Mouse (Mus musculus) kidney, adult 8-10 months (tissue): ENCODE results near the gene Cxcl16.
"Not testable (repeated sequence)": the region's sequence is repeated elsewhere in the genome, so short reads cannot be mapped to it uniquely, and the experiment has no call there.

Experiments
- DNase-seq, 2 experiments: peaks; one replicate each; pipeline ENCODE4 v3.0.0; 2022

The Cxcl16 gene

GRCm38 (mm10) chr11:70451797-70452498 is 7.8 kb downstream of the Cxcl16 start, which contains the start of gene Med11:
Gene Med11, plus strand, starts transcription at chr11:70451919.
- peak; percentile 98 for DNase-seq

- no peak for DNase-seq
Measured at GRCm38 (mm10) chr11:70450926-70451325, 8.9 kb downstream of the Cxcl16 start.

- no peak for DNase-seq
Measured at GRCm38 (mm10) chr11:70447373-70447772, 12.4 kb downstream of the Cxcl16 start.

GRCm38 (mm10) chr11:70446756-70447155 is 13.0 kb downstream of the Cxcl16 start:
- no peak for DNase-seq

- no peak for DNase-seq
Measured at GRCm38 (mm10) chr11:70444667-70445066, 15.1 kb downstream of the Cxcl16 start.

- no peak for DNase-seq
Measured at GRCm38 (mm10) chr11:70443964-70444363, 15.8 kb downstream of the Cxcl16 start.

- no peak for DNase-seq
Measured at GRCm38 (mm10) chr11:70441882-70442281, 17.9 kb downstream of the Cxcl16 start.

GRCm38 (mm10) chr11:70440637-70441036 is 19.1 kb downstream of the Cxcl16 start:
- no peak for DNase-seq

GRCm38 (mm10) chr11:70438728-70439374 is 20.9 kb downstream of the Cxcl16 start:
- no peak for DNase-seq

- DNase-seq, result no peak
Measured at GRCm38 (mm10) chr11:70437426-70437825, 22.4 kb downstream of the Cxcl16 start.

GRCm38 (mm10) chr11:70435476-70435875 is 24.3 kb downstream of the Cxcl16 start:
- DNase-seq, result no peak

GRCm38 (mm10) chr11:70433951-70434350 is 25.8 kb downstream of the Cxcl16 start:
- no peak for DNase-seq

- no peak for DNase-seq
Measured at GRCm38 (mm10) chr11:70433569-70433943, 26.2 kb downstream of the Cxcl16 start.

- DNase-seq, result no peak
Measured at GRCm38 (mm10) chr11:70432895-70433568, 26.8 kb downstream of the Cxcl16 start.

- peak; percentile 97 to 98 for DNase-seq
Measured at GRCm38 (mm10) chr11:70432048-70432894, 27.5 kb downstream of the Cxcl16 start, which contains the start of gene Arrb2. Gene Arrb2, plus strand, starts transcription at chr11:70432635.

- DNase-seq, result no peak
Measured at GRCm38 (mm10) chr11:70431574-70431973, 28.2 kb downstream of the Cxcl16 start.

- not testable (repeated sequence) for DNase-seq
Measured at GRCm38 (mm10) chr11:70426598-70426997, 33.2 kb downstream of the Cxcl16 start.

- no peak for DNase-seq
Measured at GRCm38 (mm10) chr11:70419486-70419885, 40.3 kb downstream of the Cxcl16 start.

GRCm38 (mm10) chr11:70418199-70418598 is 41.6 kb downstream of the Cxcl16 start:
- no peak for DNase-seq

GRCm38 (mm10) chr11:70413961-70414360 is 45.8 kb downstream of the Cxcl16 start:
- peak; percentile 70 to 89 for DNase-seq

GRCm38 (mm10) chr11:70412591-70412990 is 47.2 kb downstream of the Cxcl16 start:
- no peak for DNase-seq

GRCm38 (mm10) chr11:70410297-70410643 is 49.5 kb downstream of the Cxcl16 start:
- DNase-seq, result no peak
